Mouse (Mus musculus): ENCODE measurements at regions not wholly inside any gene's neighbourhood (a gene's known extent, or its start where the extent isn't known, plus 50 kb on each side); places are given as distances from the start of the nearest gene placed in this dataset.

GRCm38 (mm10) chr15:45612954-45613353 lies 5478.8 kb downstream of the 9330182O14Rik start:
- ATAC-seq (ENCODE audit: low TSS enrichment), result peak; percentile 96

DNA sequence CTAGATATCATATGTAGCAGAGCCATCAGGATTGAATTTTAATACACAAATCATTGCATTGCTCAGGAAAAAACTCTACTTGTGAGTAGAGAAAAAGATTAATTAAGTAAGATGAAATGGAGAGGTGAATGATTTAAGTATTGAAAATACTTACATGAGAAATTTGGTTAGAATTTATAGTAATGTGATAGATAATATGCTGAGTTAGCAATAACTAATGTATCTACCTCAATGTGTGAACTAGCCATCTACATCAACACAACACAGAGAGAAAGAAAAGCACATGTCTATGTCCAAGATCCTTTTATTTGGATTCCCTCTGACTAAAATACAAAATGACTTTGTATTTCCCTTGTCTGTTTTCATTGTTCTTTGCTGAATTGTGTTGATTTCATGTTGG lies 5512.1 kb downstream of the 9330182O14Rik start:
- no peak for ATAC-seq (ENCODE audit: low TSS enrichment)

- ATAC-seq (ENCODE audit: low TSS enrichment), result no peak
Observed at GRCm38 (mm10) chr15:45663601-45664000, 5529.4 kb downstream of the 9330182O14Rik start.

- no peak for ATAC-seq (ENCODE audit: low TSS enrichment)
Observed at GRCm38 (mm10) chr15:45689446-45689845, 5555.3 kb downstream of the 9330182O14Rik start.

- no peak for ATAC-seq (ENCODE audit: low TSS enrichment)
Observed at GRCm38 (mm10) chr15:45690026-45690425, 5555.9 kb downstream of the 9330182O14Rik start.

DNA sequence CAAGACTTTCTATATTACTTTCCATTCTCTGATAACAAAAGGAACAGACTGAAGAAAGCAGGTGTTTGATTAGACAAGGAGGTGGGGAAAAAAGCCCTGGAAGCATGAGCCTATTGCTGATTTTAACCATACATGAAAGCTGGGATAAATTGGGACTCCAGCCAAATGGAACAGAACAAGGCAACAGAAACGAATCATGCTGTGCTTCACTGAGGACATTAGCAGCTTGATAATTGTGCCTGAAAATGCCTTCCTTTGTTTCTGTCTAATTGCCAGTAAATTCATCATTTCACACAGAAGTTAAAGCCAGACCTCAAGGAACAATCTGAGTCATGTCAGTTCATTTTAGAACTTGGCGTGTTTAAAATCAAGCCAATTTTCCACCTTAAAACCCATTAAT lies 5576.9 kb downstream of the 9330182O14Rik start:
- ATAC-seq (ENCODE audit: low TSS enrichment), result no peak

DNA sequence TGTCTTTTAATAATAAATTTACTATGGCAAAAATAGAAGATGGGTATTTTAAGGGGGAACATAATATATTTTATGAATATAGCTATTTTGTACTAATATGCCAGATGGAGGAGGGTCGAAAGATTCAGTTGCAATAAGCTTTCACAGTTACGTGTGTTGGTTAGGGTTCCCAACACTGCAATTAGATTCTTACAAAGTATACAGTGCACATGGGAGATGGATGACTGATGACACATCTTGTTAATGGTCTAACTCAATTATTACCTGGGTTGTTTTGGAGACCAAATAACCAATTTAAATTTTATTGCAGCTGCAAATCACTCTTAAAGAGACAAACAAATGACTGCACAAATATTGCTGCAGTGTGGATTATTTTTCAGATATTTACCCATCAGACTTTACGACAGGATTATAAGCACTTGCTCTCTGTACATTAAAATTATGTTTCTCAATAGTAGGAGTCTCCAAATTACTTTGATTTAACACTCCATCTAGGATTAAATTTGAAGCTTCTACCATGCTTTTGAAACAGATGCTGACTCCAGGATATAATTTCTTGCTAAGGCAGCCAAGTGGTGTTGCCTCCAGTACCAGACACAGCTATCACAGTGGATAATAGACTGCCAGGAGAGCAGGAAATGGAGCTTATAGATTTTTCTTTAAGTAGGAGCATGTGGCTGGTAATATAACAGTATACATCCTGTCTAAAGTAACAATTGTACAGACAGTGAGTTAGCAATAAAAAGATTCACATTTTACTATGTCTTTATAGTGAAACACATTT lies 5596.4 kb downstream of the 9330182O14Rik start:
- ATAC-seq (ENCODE audit: low TSS enrichment), result no peak

DNA sequence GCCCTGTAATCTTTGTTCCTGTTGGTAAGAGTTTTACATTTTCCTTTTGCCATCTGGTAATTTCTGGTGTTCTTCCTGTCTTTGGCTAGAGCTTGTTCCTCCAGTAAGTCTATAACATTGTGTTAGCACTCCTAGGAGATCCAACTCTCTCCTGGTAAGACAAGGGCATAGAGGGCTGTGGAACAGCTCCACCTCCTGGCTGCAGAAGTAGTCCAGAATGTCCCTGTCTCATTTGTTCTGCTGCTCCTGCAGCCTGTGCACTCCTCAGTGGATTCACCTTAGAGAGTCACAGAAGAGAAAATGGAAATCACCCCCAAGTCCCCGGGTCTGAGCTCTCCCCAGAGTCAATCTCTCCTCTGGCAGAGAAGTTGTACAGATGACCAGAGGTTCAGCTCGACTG lies 5629.1 kb downstream of the 9330182O14Rik start:
- ATAC-seq (ENCODE audit: low TSS enrichment), result peak; percentile 62; the same call in 1 of the 2 replicates
